Mouse (Mus musculus) olfactory bulb, adult 2 months (tissue): Measurements from ENCODE around the gene Sntb2.

Experiments used
- CTCF ChIP-seq: fragments of 200-500 bp; IDR thresholded peaks from 2 replicates; pipeline ENCODE4 v1.5.1; 2012; ENCODE audit warnings: low read depth, mild to moderate bottlenecking, low read length, moderate library complexity; ENCODE audit not compliant: insufficient read depth
- POLR2A ChIP-seq: fragments of 200-500 bp; IDR thresholded peaks from 2 replicates; pipeline ENCODE4 v1.6.1; 2012; ENCODE audit warnings: mild to moderate bottlenecking, low read depth, low read length, moderate library complexity; ENCODE audit not compliant: insufficient read depth

- TF ChIP-seq POLR2A (no peak), CTCF (no peak)
These were observed 438 bp downstream of the Sntb2 start for GRCm38 (mm10) chr8:106935899-106936477.
